Mouse (Mus musculus): ENCODE data around the gene Ltk. TPM values are rescaled to one million over a fixed set of nuclear protein-coding genes. Genes with fewer than 3 reads are reported as not detected.

The Ltk gene
- polyA plus RNA-seq, 1 experiment from 2014 or later: 1.5 TPM

GRCm38 (mm10) chr2:119744163-119745111, 15.8 kb downstream of the Ltk start:
- Histone ChIP-seq H3K4me1 (replicated peaks; ENCODE audit: control insufficient read depth, insufficient read depth, low read length) (peaks cover 22% of the 10 kb centered on the region), H3K27me3 (ENCODE audit: control insufficient read depth, insufficient read depth, low read depth, low read length) (peaks cover 24% of the 10 kb centered on the region), H3K9ac (ENCODE audit: low read length) (no peak overlapping the region; the same call in 1 of the 2 replicates), H3K4me2 (ENCODE audit: low read depth, low read length) (peak overlapping the region; percentile 54), H3K9me3 (ENCODE audit: control insufficient read depth, low read length) (no peaks in the 10 kb centered on the region), H3K36me3 (ENCODE audit: control insufficient read depth, insufficient read depth, low read length) (no peaks in the 10 kb centered on the region), H3K27ac (ENCODE audit: low read length) (peak overlapping the region; percentile 25), H3K4me3 (ENCODE audit: low read length) (peak overlapping the region; percentile 24)
- ATAC-seq (ENCODE audit: low read depth): peak; percentile 30; the same call in 1 of the 2 replicates
- 6% methylated on average over 46 of the region's 46 CpGs for WGBS

- no peak for ATAC-seq (ENCODE audit: low read depth)
- H3K4me3 ChIP-seq (ENCODE audit: low read length): peak overlapping the region; percentile 24
- H3K9me3 ChIP-seq (ENCODE audit: control insufficient read depth, low read length): no peaks in the 10 kb centered on the region
- 12% methylated on average over 22 of the region's 22 CpGs for whole genome bisulfite sequencing
- H3K27me3 ChIP-seq (ENCODE audit: control insufficient read depth, insufficient read depth, low read depth, low read length): peaks cover 19% of the 10 kb centered on the region
- H3K36me3 ChIP-seq (ENCODE audit: control insufficient read depth, insufficient read depth, low read length): no peaks in the 10 kb centered on the region
- H3K27ac ChIP-seq (ENCODE audit: low read length): no peak overlapping the region
- H3K4me2 ChIP-seq (ENCODE audit: low read depth, low read length): peak overlapping the region; percentile 54
- no peak overlapping the region for H3K9ac ChIP-seq (ENCODE audit: low read length)
- H3K4me1 ChIP-seq (replicated peaks; ENCODE audit: control insufficient read depth, insufficient read depth, low read length): peaks cover 22% of the 10 kb centered on the region
Observed at GRCm38 (mm10) chr2:119743808-119744162, 16.4 kb downstream of the Ltk start.

- H3K4me3 ChIP-seq (ENCODE audit: low read length): peak overlapping the region; percentile 70
- H3K9ac ChIP-seq (ENCODE audit: low read length): peak overlapping the region; percentile 79
- H3K4me1 ChIP-seq (replicated peaks; ENCODE audit: control insufficient read depth, insufficient read depth, low read length): peaks cover 22% of the 10 kb centered on the region
- peak overlapping the region; percentile 99 for H3K4me2 ChIP-seq (ENCODE audit: low read depth, low read length)
- no peak overlapping the region for H3K27ac ChIP-seq (ENCODE audit: low read length)
- no peaks in the 10 kb centered on the region for H3K9me3 ChIP-seq (ENCODE audit: control insufficient read depth, low read length)
- H3K27me3 ChIP-seq (ENCODE audit: control insufficient read depth, insufficient read depth, low read depth, low read length): peaks cover 19% of the 10 kb centered on the region
- ATAC-seq (ENCODE audit: low read depth): no peak
- 9% methylated on average over 22 of the region's 31 CpGs for WGBS
- H3K36me3 ChIP-seq (ENCODE audit: control insufficient read depth, insufficient read depth, low read length): no peaks in the 10 kb centered on the region
Observed at GRCm38 (mm10) chr2:119743176-119743807, 16.9 kb downstream of the Ltk start.

- H3K9ac ChIP-seq (ENCODE audit: low read length): peak overlapping the region; percentile 79
- peak overlapping the region; percentile 70 for H3K4me3 ChIP-seq (ENCODE audit: low read length)
- peaks cover 22% of the 10 kb centered on the region for H3K4me1 ChIP-seq (replicated peaks; ENCODE audit: control insufficient read depth, insufficient read depth, low read length)
- no peaks in the 10 kb centered on the region for H3K9me3 ChIP-seq (ENCODE audit: control insufficient read depth, low read length)
- H3K4me2 ChIP-seq (ENCODE audit: low read depth, low read length): peak overlapping the region; percentile 99
- H3K36me3 ChIP-seq (ENCODE audit: control insufficient read depth, insufficient read depth, low read length): no peaks in the 10 kb centered on the region
- H3K27ac ChIP-seq (ENCODE audit: low read length): no peak overlapping the region
- peaks cover 19% of the 10 kb centered on the region for H3K27me3 ChIP-seq (ENCODE audit: control insufficient read depth, insufficient read depth, low read depth, low read length)
- WGBS: under 1% methylated on average over 62 of the region's 70 CpGs
- ATAC-seq (ENCODE audit: low read depth): peak; percentile 16
Observed at GRCm38 (mm10) chr2:119742461-119743175, 17.6 kb downstream of the Ltk start.

- peak within 1 kb of the TSS; percentile 99 for H3K4me2 ChIP-seq (ENCODE audit: low read depth, low read length)
- H3K4me1 ChIP-seq (replicated peaks; ENCODE audit: control insufficient read depth, insufficient read depth, low read length): peaks cover 22% of the 10 kb centered on the region
- peak within 1 kb of the TSS; percentile 79 for H3K9ac ChIP-seq (ENCODE audit: low read length)
- peak; percentile 90 for ATAC-seq (ENCODE audit: low read depth)
- peak within 1 kb of the TSS; percentile 92 for H3K27ac ChIP-seq (ENCODE audit: low read length)
- under 1% methylated on average over 48 of the region's 53 CpGs for WGBS
- peaks cover 19% of the 10 kb centered on the region for H3K27me3 ChIP-seq (ENCODE audit: control insufficient read depth, insufficient read depth, low read depth, low read length)
- no peaks in the 10 kb centered on the region for H3K36me3 ChIP-seq (ENCODE audit: control insufficient read depth, insufficient read depth, low read length)
- H3K4me3 ChIP-seq (ENCODE audit: low read length): peak within 1 kb of the TSS; percentile 70
- no peaks in the 10 kb centered on the region for H3K9me3 ChIP-seq (ENCODE audit: control insufficient read depth, low read length)
Observed at GRCm38 (mm10) chr2:119741581-119742411, 18.4 kb downstream of the Ltk start, which contains the start of gene Itpka. Gene Itpka, plus strand, starts transcription at chr2:119742337.

- no peaks in the 10 kb centered on the region for H3K36me3 ChIP-seq (ENCODE audit: control insufficient read depth, insufficient read depth, low read length)
- H3K9me3 ChIP-seq (ENCODE audit: control insufficient read depth, low read length): no peaks in the 10 kb centered on the region
- H3K4me3 ChIP-seq (ENCODE audit: low read length): no peak overlapping the region
- no peak overlapping the region for H3K9ac ChIP-seq (ENCODE audit: low read length)
- 8% methylated on average over 2 of the region's 2 CpGs for WGBS
- H3K4me1 ChIP-seq (replicated peaks; ENCODE audit: control insufficient read depth, insufficient read depth, low read length): peaks cover 22% of the 10 kb centered on the region
- H3K27me3 ChIP-seq (ENCODE audit: control insufficient read depth, insufficient read depth, low read depth, low read length): peaks cover 19% of the 10 kb centered on the region
- peak overlapping the region; percentile 99 for H3K4me2 ChIP-seq (ENCODE audit: low read depth, low read length)
- no peak for ATAC-seq (ENCODE audit: low read depth)
- no peak overlapping the region for H3K27ac ChIP-seq (ENCODE audit: low read length)
Observed at GRCm38 (mm10) chr2:119740567-119740966, 19.7 kb downstream of the Ltk start.

- no peak for ATAC-seq (ENCODE audit: low read depth)
- no peaks in the 10 kb centered on the region for H3K9me3 ChIP-seq (ENCODE audit: control insufficient read depth, low read length)
- no peak overlapping the region for H3K27ac ChIP-seq (ENCODE audit: low read length)
- WGBS: 16% methylated on average over 12 of the region's 12 CpGs
- H3K36me3 ChIP-seq (ENCODE audit: control insufficient read depth, insufficient read depth, low read length): peaks cover 5% of the 10 kb centered on the region
- H3K27me3 ChIP-seq (ENCODE audit: control insufficient read depth, insufficient read depth, low read depth, low read length): no peaks in the 10 kb centered on the region; the same call in 1 of the 2 replicates
- no peak overlapping the region for H3K4me3 ChIP-seq (ENCODE audit: low read length)
- peaks cover 7% of the 10 kb centered on the region for H3K4me1 ChIP-seq (replicated peaks; ENCODE audit: control insufficient read depth, insufficient read depth, low read length)
- no peak overlapping the region for H3K9ac ChIP-seq (ENCODE audit: low read length)
- no peak overlapping the region for H3K4me2 ChIP-seq (ENCODE audit: low read depth, low read length)
Observed at GRCm38 (mm10) chr2:119737124-119737523, 23.1 kb downstream of the Ltk start.

- Histone ChIP-seq H3K4me2 (ENCODE audit: low read depth, low read length) (no peak overlapping the region), H3K36me3 (ENCODE audit: control insufficient read depth, insufficient read depth, low read length) (peaks cover 35% of the 10 kb centered on the region), H3K27ac (ENCODE audit: low read length) (no peak overlapping the region), H3K4me3 (ENCODE audit: low read length) (no peak overlapping the region), H3K9ac (ENCODE audit: low read length) (no peak overlapping the region), H3K9me3 (ENCODE audit: control insufficient read depth, low read length) (no peaks in the 10 kb centered on the region), H3K4me1 (replicated peaks; ENCODE audit: control insufficient read depth, insufficient read depth, low read length) (no peaks in the 10 kb centered on the region), H3K27me3 (ENCODE audit: control insufficient read depth, insufficient read depth, low read depth, low read length) (no peaks in the 10 kb centered on the region)
- ATAC-seq (ENCODE audit: low read depth): no peak
- 75% methylated on average over 4 of the region's 4 CpGs for WGBS
Observed at GRCm38 (mm10) chr2:119730735-119731134, 29.5 kb downstream of the Ltk start.
